Mouse (Mus musculus) cerebellum, adult 2 months (tissue): Measurements from ENCODE around the gene Ccdc62.

Source experiments
- CTCF ChIP-seq: fragments of 200-500 bp; IDR thresholded peaks from 2 replicates; pipeline ENCODE4 v1.5.1; 2011; ENCODE audit warnings: low read depth, mild to moderate bottlenecking, control low read depth, low read length, moderate library complexity, borderline replicate concordance; ENCODE audit not compliant: insufficient read depth
- POLR2A ChIP-seq: fragments of 200-500 bp; IDR thresholded peaks from 2 replicates; pipeline ENCODE4 v1.6.1; 2011; ENCODE audit warnings: low read length, control low read depth, borderline replicate concordance; ENCODE audit not compliant: insufficient read depth

DNA sequence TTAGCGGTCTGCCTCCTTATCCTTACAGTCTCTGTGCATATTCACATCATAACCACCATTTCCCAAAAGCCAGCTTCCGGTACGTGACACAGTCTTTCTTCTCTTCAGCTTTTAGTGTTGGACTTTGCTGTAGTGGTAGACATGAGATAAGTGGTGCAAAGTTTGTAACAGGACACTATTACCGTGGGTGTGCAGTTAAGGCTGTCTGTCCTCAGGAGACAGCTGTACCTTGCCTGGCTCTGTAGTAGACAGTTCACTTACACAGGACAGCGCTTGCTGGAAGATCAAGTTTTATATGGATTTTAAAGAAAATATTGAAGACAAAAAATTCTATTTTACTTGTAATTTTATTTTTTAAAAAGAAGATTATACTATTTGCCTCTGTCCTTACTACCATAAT lies 38.0 kb downstream of the Ccdc62 start:
- TF ChIP-seq POLR2A (no peak), CTCF (no peak)
